13 mouse cellular contexts compared by ENCODE assay signal in genomic region chr2:13500298-13500999, GRCm38 (mm10). TPM values are rescaled to one million over a fixed set of nuclear protein-coding genes. Genes with fewer than 3 reads are reported as not detected.
A peak's percentile ranks its signal among the peaks of the same experiment; 100 is the strongest.
DNase-seq lines count a peak whose midpoint lies in the region; ATAC-seq and TF ChIP-seq lines count a peak whose summit lies in the region.
"Had no signal": no experiment of that assay in that cellular context is flagged by ENCODE, and none has a peak within 500 bp of the region (broad histone marks: within the 10 kb centered on the region; RNA-seq: fewer than 3 reads in every experiment).

No protein-coding gene starts in this region.

- no peaks in the 10 kb centered on the region for H3K4me1 ChIP-seq in kidney, embryonic 16.5 days (ENCODE audit: insufficient read depth, low read length)
- no peaks in the 10 kb centered on the region; the same call in 1 of the 2 replicates for H3K4me1 ChIP-seq in kidney, adult 2 months (ENCODE audit: control insufficient read depth, insufficient read depth, low read length)
- no peaks in the 10 kb centered on the region for H3K4me1 ChIP-seq in forebrain, postnatal 0 days (ENCODE audit: insufficient read depth)
- H3K4me1 ChIP-seq in midbrain, embryonic 16.5 days (ENCODE audit: control insufficient read depth, insufficient read depth, low read length) = peaks cover 2% of the 10 kb centered on the region; the same call in 1 of the 2 replicates

- DNase-seq in kidney, adult 2 months = no peak
- peak; percentile 57 for DNase-seq in brain, adult 2 months (ENCODE audit: low read depth, low spot score)
- DNase-seq in forebrain, postnatal 0 days = peak; percentile 25
- DNase-seq in adrenal gland, postnatal 4 days (ENCODE audit: low spot score in 2 of 2) = no peak
- no peak for DNase-seq in adrenal gland, adult (ENCODE audit: inconsistent age in 2 of 2, low spot score in 1 of 2)
- DNase-seq: adrenal gland, adult 2 months; cerebellum, postnatal 10 days; thymus, postnatal 36 days had no signal

- no peak for TF ChIP-seq POLR2A in kidney, adult 2 months (IDR thresholded peaks at IDR 0.05; ENCODE audit: low read depth, low read length)

- 55% methylated on average over 5 of the region's 5 CpGs for WGBS in kidney, embryonic 16.5 days
- WGBS in kidney, adult 2 months = 52% methylated on average over 5 of the region's 5 CpGs
- 26% methylated on average over 5 of the region's 5 CpGs for WGBS in forebrain, postnatal 0 days
- 31% methylated on average over 5 of the region's 5 CpGs for WGBS in midbrain, embryonic 16.5 days

- H3K36me3 ChIP-seq in kidney, embryonic 16.5 days (ENCODE audit: insufficient read depth, low read length) = no peaks in the 10 kb centered on the region
- H3K36me3 ChIP-seq in kidney, adult 2 months (ENCODE audit: control insufficient read depth, insufficient read depth, low read length) = no peaks in the 10 kb centered on the region
- H3K36me3 ChIP-seq in forebrain, postnatal 0 days (ENCODE audit: insufficient read depth) = no peaks in the 10 kb centered on the region
- H3K36me3 ChIP-seq in midbrain, embryonic 16.5 days (ENCODE audit: control insufficient read depth, insufficient read depth, low read length) = no peaks in the 10 kb centered on the region

- H3K9me3 ChIP-seq in kidney, embryonic 16.5 days (ENCODE audit: low read length) = no peaks in the 10 kb centered on the region
- H3K9me3 ChIP-seq in forebrain, postnatal 0 days (ENCODE audit: low read length) = no peaks in the 10 kb centered on the region
- no peaks in the 10 kb centered on the region for H3K9me3 ChIP-seq in midbrain, embryonic 16.5 days (replicated peaks; ENCODE audit: control insufficient read depth, low read length, poor library complexity, severe bottlenecking)

- ATAC-seq in kidney, embryonic 16.5 days (ENCODE audit: low FRiP score, low TSS enrichment) = peak; percentile 67; the same call in 1 of the 2 replicates
- peak; percentile 85 for ATAC-seq in forebrain, postnatal 0 days
- peak; percentile 85 for ATAC-seq in midbrain, embryonic 16.5 days
- no peak for ATAC-seq in CD4-positive, CD25-positive, alpha-beta regulatory T cell, adult 4 months

- H3K9ac ChIP-seq in kidney, embryonic 16.5 days (replicated peaks; ENCODE audit: low read length) = no peak overlapping the region
- H3K9ac ChIP-seq in forebrain, postnatal 0 days = no peak overlapping the region
- H3K9ac ChIP-seq in midbrain, embryonic 16.5 days (ENCODE audit: low read depth, low read length) = no peak overlapping the region

- no peak for TF ChIP-seq CTCF in kidney, adult 2 months (conservative IDR thresholded peaks at IDR 0.05; ENCODE audit: insufficient read depth, insufficient read length, low read depth, low read length)
- no peak for TF ChIP-seq CTCF in forebrain, postnatal 0 days (IDR thresholded peaks at IDR 0.05; ENCODE audit: low read depth)

- no peak overlapping the region for H3K4me3 ChIP-seq in kidney, embryonic 16.5 days (ENCODE audit: low read length)
- no peak overlapping the region for H3K4me3 ChIP-seq in kidney, adult 2 months (ENCODE audit: insufficient read depth, low read depth, low read length)
- no peak overlapping the region for H3K4me3 ChIP-seq in forebrain, postnatal 0 days (ENCODE audit: low read depth, low read length)
- no peak overlapping the region for H3K4me3 ChIP-seq in midbrain, embryonic 16.5 days (ENCODE audit: low read depth, low read length)
- H3K4me3 ChIP-seq: myocyte had no signal

- no peak overlapping the region for H3K4me2 ChIP-seq in kidney, embryonic 16.5 days (replicated peaks; ENCODE audit: low read depth, low read length)
- no peak overlapping the region for H3K4me2 ChIP-seq in forebrain, postnatal 0 days (ENCODE audit: low read depth)
- no peak overlapping the region for H3K4me2 ChIP-seq in midbrain, embryonic 16.5 days (ENCODE audit: low read length)

- no peaks in the 10 kb centered on the region for H3K27me3 ChIP-seq in kidney, embryonic 16.5 days (ENCODE audit: insufficient read depth, low read length)
- H3K27me3 ChIP-seq in kidney, adult 2 months (replicated peaks; ENCODE audit: control insufficient read depth, insufficient read depth, low read length) = no peaks in the 10 kb centered on the region
- H3K27me3 ChIP-seq in forebrain, postnatal 0 days (ENCODE audit: insufficient read depth, low read length) = no peaks in the 10 kb centered on the region
- no peaks in the 10 kb centered on the region for H3K27me3 ChIP-seq in midbrain, embryonic 16.5 days (ENCODE audit: control insufficient read depth, insufficient read depth, low read depth, low read length)

- no peak overlapping the region for H3K27ac ChIP-seq in kidney, embryonic 16.5 days (ENCODE audit: low read length)
- H3K27ac ChIP-seq in kidney, adult 2 months (ENCODE audit: insufficient read depth, low read depth, low read length) = no peak overlapping the region
- no peak overlapping the region for H3K27ac ChIP-seq in forebrain, postnatal 0 days (ENCODE audit: low read depth, low read length)
- H3K27ac ChIP-seq in midbrain, embryonic 16.5 days (ENCODE audit: low read length) = no peak overlapping the region

RNA-seq across cellular contexts. Expression of gene Cubn, which starts 8.8 kb away (rescaled TPM):
- polyA plus RNA-seq in kidney, embryonic 16.5 days (2015; fragmentation: Nextera tagmentation; extraction: Ambion mirVana) = 7.2 and 7.9 TPM in 2 replicates
- polyA plus RNA-seq in kidney, adult 2 months (2012; rRNA removed) = 56.2 and 62.6 TPM in 2 replicates
- total RNA-seq in forebrain, postnatal 0 days (2014; rRNA removed) = 0.62 and 1.1 TPM in 2 replicates
- polyA plus RNA-seq in forebrain, postnatal 0 days (2015; fragmentation: Nextera tagmentation; extraction: Ambion mirVana) = 0.14 and 0.25 TPM in 2 replicates
- 0.63 and 0.80 TPM in 2 replicates for polyA plus RNA-seq in midbrain, embryonic 16.5 days (2015; fragmentation: Nextera tagmentation; extraction: Ambion mirVana)
- polyA plus RNA-seq in CD4-positive, CD25-positive, alpha-beta regulatory T cell, adult 4 months (2017; shearing (Covaris generic)) = under 1 TPM in 1 of 2 experiments, not detected in 1; 0.09 TPM
- total RNA-seq in adrenal gland, postnatal 4 days (2021) = 10 to 100 TPM in 1 of 2 experiments, under 1 TPM in 1; 0.59 to 10.6 TPM
- total RNA-seq: liver, adult 2 months had no signal
- polyA plus RNA-seq: liver, adult 2 months had no signal

RNA-seq across cellular contexts. Expression of gene Trdmt1, which starts 44.0 kb away (rescaled TPM):
- polyA plus RNA-seq in kidney, embryonic 16.5 days (2015; fragmentation: Nextera tagmentation; extraction: Ambion mirVana) = 13.4 and 14.2 TPM in 2 replicates
- 3.4 and 5.5 TPM in 2 replicates for polyA plus RNA-seq in kidney, adult 2 months (2012; rRNA removed)
- 11.3 and 13.0 TPM in 2 replicates for total RNA-seq in forebrain, postnatal 0 days (2014; rRNA removed)
- polyA plus RNA-seq in forebrain, postnatal 0 days (2015; fragmentation: Nextera tagmentation; extraction: Ambion mirVana) = 7.8 and 8.7 TPM in 2 replicates
- 7.3 and 8.5 TPM in 2 replicates for polyA plus RNA-seq in midbrain, embryonic 16.5 days (2015; fragmentation: Nextera tagmentation; extraction: Ambion mirVana)
- polyA plus RNA-seq in CD4-positive, CD25-positive, alpha-beta regulatory T cell, adult 4 months (2017; shearing (Covaris generic)) = 10 to 100 TPM; 12.1 to 19.1 TPM
- total RNA-seq in adrenal gland, postnatal 4 days (2021) = 1 to 10 TPM; 7.8 to 9.4 TPM

Comparison
In these comparisons a context has a peak if more than half of its experiments do, and no peak if none do; other contexts are left out.
1. DNase-seq: peak in brain, adult 2 months (single experiment) and forebrain, postnatal 0 days (single experiment); none in kidney, adult 2 months (single experiment), adrenal gland, postnatal 4 days (0 of 2) and adrenal gland, adult (0 of 2).